Mouse (Mus musculus) bone marrow macrophage, adult 2 months (primary cell): ENCODE data around the gene Dlg1. TPM values are rescaled to one million over a fixed set of nuclear protein-coding genes. Genes with fewer than 3 reads are reported as not detected.

Source experiments
- H3K27ac ChIP-seq: 2 replicates; pipeline ENCODE4 v1.5.1; 2012; ENCODE audit warnings: low read depth, low read length; ENCODE audit not compliant: insufficient read depth
- H3K4me1 ChIP-seq: 2 replicates; pipeline ENCODE4 v1.6.1; 2012; ENCODE audit warnings: low read length; ENCODE audit not compliant: control insufficient read depth, insufficient read depth
- H3K4me3 ChIP-seq: 2 replicates; pipeline ENCODE4 v1.5.1; 2012; ENCODE audit warnings: mild to moderate bottlenecking, low read length, moderate library complexity; ENCODE audit not compliant: insufficient read depth
- CTCF ChIP-seq: IDR thresholded peaks from 2 replicates; pipeline ENCODE4 v1.5.1; 2012; ENCODE audit warnings: low read depth, mild to moderate bottlenecking, low read length, moderate library complexity
- POLR2A ChIP-seq: IDR thresholded peaks from 2 replicates; pipeline ENCODE4 v1.6.1; 2012; ENCODE audit warnings: mild to moderate bottlenecking, low read depth, low read length, borderline replicate concordance
- polyA plus RNA-seq: library from polyadenylated mRNA; stranded (reverse); fragments of >200 nt; gene quantifications from 2 replicates; pipeline ENCODE4 v1.2.4, GENCODE M21; 2012; ENCODE audit not compliant: missing spikeins, insufficient read depth, insufficient read length

The Dlg1 gene
- polyA plus RNA-seq, result 29.2 and 30.4 TPM in 2 replicates

GRCm38 (mm10) chr16:31663379-31664286, at the start of gene Dlg1:
Gene Dlg1, plus strand, starts transcription at chr16:31663443.
- no peaks in the 10 kb centered on the region for H3K4me1 ChIP-seq
- H3K4me3 ChIP-seq, result peak within 1 kb of the TSS; percentile 90
- peak within 1 kb of the TSS; percentile 44; the same call in 1 of the 2 replicates for H3K27ac ChIP-seq
- no peak for TF ChIP-seq POLR2A
- TF ChIP-seq CTCF, result no peak

DNA sequence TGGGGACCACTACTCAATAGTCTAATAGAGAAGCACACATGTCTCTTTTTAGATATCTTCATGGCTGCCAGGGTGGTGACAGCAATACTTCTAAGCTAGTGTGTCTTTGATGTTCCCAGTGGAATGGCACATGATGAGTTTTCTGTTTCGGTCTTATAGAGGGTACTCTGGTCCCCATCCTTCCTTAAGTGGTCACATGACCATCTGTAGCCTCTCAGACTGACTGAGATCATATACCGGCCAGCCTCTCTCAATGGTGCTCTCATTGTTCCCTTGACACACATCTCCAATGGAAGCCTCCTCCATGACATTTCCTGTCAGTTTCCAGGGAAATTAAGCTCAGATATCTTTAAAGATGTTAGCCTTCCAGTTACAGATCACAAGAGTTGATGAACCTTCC, 46.9 kb upstream of the Dlg1 start:
- Histone ChIP-seq H3K4me1 (no peaks in the 10 kb centered on the region), H3K27ac (no peak overlapping the region), H3K4me3 (no peak overlapping the region)
- TF ChIP-seq CTCF (no peak), POLR2A (no peak)

- Histone ChIP-seq H3K4me3 (no peak overlapping the region), H3K4me1 (no peaks in the 10 kb centered on the region), H3K27ac (no peak overlapping the region)
- TF ChIP-seq POLR2A, result no peak
- TF ChIP-seq CTCF, result no peak
These were observed 46.1 kb upstream of the Dlg1 start for GRCm38 (mm10) chr16:31617128-31617527.

- Histone ChIP-seq H3K27ac (no peak overlapping the region), H3K4me1 (no peaks in the 10 kb centered on the region), H3K4me3 (no peak overlapping the region)
- no peak for TF ChIP-seq POLR2A
- TF ChIP-seq CTCF, result no peak
These were observed 45.3 kb upstream of the Dlg1 start for GRCm38 (mm10) chr16:31617823-31618371.

- no peak for TF ChIP-seq POLR2A
- TF ChIP-seq CTCF, result no peak
- H3K27ac ChIP-seq, result no peak overlapping the region
- H3K4me1 ChIP-seq, result no peaks in the 10 kb centered on the region
- no peak overlapping the region for H3K4me3 ChIP-seq
These were observed 44.6 kb upstream of the Dlg1 start for GRCm38 (mm10) chr16:31618671-31619070.

DNA sequence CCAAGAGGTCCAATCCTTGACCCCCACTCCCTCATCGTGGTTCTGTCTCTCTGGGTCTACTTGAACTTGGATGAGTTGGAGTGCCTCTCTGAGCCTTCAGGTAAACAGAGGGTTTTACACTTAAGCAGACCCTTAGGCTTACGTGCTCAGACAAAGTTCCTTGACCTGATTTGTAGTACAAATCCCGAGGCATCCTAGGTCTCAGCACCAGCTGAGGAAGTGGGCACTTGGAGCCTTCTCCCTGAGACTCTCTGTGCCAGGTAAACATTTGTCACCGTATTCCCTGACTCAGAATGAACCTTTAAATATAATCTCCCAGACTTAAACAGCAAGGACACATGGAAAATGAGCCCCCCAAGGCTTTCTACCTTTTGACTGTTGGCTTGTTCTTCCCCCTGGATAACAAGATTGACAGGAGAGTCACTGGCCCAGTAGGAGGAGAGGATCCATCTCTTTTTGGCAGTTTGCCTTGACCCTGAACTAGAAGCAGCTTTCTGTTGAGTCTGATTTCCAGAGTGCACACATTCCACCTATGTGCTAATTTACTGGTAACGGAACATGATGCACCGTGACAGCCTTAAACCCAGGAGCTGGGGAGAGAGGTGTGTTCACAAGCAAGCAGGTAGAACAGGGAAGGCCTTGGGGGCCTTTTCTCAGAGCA, 43.4 kb upstream of the Dlg1 start:
- H3K4me1 ChIP-seq, result no peaks in the 10 kb centered on the region
- TF ChIP-seq CTCF (no peak), POLR2A (no peak)
- no peak overlapping the region for H3K4me3 ChIP-seq
- H3K27ac ChIP-seq, result no peak overlapping the region

GRCm38 (mm10) chr16:31622356-31622755, 40.9 kb upstream of the Dlg1 start:
- TF ChIP-seq CTCF (no peak), POLR2A (no peak)
- H3K4me1 ChIP-seq, result no peaks in the 10 kb centered on the region
- no peak overlapping the region for H3K4me3 ChIP-seq
- H3K27ac ChIP-seq, result no peak overlapping the region

DNA sequence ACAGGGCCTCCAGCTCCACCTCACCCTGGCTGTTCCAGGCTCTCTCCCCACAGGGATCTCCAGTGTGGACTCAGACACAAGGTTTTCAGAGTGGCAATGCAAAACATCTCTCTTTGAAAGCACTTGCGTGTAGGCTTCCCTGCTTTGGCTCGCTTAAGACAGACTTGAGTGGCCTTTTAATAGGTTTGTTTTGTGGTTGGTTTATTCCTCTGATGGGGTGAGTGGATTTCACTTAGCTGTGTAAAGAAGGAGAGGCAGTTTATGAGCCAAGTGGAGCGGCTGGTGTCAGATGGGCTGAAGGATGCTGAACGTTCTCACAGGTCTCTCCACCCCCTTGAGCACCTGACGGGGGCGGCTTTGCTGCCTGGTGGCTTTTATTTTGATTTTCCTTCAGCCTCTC, 40.1 kb upstream of the Dlg1 start:
- Histone ChIP-seq H3K4me1 (no peaks in the 10 kb centered on the region), H3K27ac (no peak overlapping the region), H3K4me3 (no peak overlapping the region)
- TF ChIP-seq POLR2A (no peak), CTCF (no peak)

DNA sequence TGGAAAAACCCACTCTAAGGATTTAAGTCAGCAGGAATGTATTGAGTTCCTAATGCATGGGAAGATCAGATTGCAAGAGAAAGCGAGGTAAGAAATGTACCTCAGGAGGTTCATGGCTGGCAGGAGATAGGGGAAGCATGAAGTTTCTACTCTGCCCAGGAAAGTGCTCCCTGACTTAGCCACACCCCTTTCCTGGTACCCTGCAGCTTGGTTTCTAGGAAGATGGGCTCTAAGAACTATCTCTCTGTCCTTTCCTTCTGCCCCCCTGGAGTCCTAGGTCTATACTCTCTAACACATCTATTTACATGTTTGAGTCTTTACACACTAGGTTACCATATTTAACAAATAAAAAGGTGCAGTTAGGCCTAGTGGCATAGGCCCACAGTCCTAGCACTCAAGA, 38.5 kb upstream of the Dlg1 start:
- Histone ChIP-seq H3K4me1 (no peaks in the 10 kb centered on the region), H3K4me3 (no peak overlapping the region), H3K27ac (no peak overlapping the region)
- TF ChIP-seq POLR2A, result no peak
- no peak for TF ChIP-seq CTCF

DNA sequence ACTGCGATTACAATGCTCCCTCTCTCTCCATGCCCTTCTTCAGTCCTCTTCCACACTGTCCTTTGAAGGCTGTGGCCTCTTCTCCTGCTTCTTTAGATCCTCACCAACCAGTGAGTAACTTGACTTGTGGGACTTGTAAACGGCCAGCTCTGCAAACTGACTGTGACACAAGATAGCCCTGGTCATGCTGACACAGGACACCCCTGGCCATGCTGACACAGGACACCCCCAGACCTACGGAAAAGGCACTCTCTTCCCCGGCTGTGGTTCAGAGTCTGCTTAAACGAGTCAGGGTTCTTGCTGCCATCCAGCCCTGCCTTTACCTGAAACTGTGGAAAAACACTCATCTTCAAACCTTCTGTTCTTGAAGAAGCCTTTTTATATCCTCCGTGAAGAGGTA, 36.9 kb upstream of the Dlg1 start:
- TF ChIP-seq CTCF (no peak), POLR2A (no peak)

More for the DNA sequence above, 36.9 kb upstream of the Dlg1 start:
- no peaks in the 10 kb centered on the region for H3K4me1 ChIP-seq
- no peak overlapping the region for H3K27ac ChIP-seq
- no peak overlapping the region for H3K4me3 ChIP-seq
